Mouse (Mus musculus) lung, adult 2 months (tissue): ENCODE measurements at regions not wholly inside any gene's neighbourhood (a gene's known extent, or its start where the extent isn't known, plus 50 kb on each side); places are given as distances from the start of the nearest gene placed in this dataset.

ENCODE experiments used
- CTCF ChIP-seq: fragments of 200-500 bp; IDR thresholded peaks from 2 replicates; pipeline ENCODE4 v1.5.1; 2011; ENCODE audit warnings: mild to moderate bottlenecking, low read length, control low read depth; ENCODE audit not compliant: insufficient read depth
- POLR2A ChIP-seq: fragments of 200-500 bp; IDR thresholded peaks from 2 replicates; pipeline ENCODE4 v1.6.1; 2011; ENCODE audit warnings: low read depth, mild to moderate bottlenecking, control low read depth, low read length, borderline replicate concordance; ENCODE audit errors: extremely low read depth

DNA sequence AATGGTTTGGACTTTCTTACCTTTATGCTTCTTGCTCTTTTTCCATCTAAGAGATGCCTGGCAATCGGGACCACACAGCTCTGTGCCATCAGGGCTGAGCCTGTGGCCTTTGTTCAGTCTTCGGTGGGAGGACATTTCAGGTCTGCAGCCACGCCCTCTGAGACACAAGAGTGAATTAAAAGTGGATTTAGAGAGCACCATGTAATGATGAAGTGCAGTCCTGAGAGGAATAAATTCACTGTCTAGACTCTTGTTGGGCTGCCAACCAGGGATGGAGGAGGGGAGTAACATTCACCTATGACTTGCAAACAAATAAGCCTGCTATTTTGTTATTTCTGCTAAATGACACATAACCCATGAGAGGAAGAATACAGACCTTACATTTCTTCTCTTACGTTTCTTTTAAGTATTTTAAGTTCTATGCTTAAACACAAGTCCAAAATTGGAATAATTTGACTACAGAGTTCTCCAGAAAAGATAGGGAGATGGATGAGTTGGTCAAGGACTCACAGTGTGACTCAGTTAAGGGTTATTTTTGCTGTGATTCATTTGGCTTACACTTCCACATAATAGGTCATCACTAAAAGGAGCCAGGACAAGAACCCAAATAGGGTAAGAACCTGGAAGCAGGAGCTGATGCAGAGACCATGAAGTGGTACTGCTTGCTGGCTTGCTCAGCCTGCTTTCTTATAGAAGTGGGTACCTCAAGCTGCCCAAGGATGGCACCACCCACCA is 484.3 kb downstream of the Nuf2 start:
- no peak for TF ChIP-seq POLR2A
- TF ChIP-seq CTCF: no peak
